Mouse (Mus musculus) urinary bladder, postnatal 25 days (tissue): ENCODE results near the gene Bmp8a.
A peak's percentile ranks its signal among the peaks of the same experiment; 100 is the strongest.
"Not testable (repeated sequence)": the region's sequence is repeated elsewhere in the genome, so short reads cannot be mapped to it uniquely, and the experiment has no call there.

ENCODE experiments used
- DNase-seq: peaks from one replicate; pipeline ENCODE4 v3.0.0; 2022; ENCODE audit warnings: low spot score

Bmp8a gene

GRCm38 (mm10) chr4:123342642-123343470, at the start of gene Bmp8a:
TSS of gene Bmp8a (minus strand) at chr4:123343252.
- peak; percentile 73 for DNase-seq

- no peak for DNase-seq
These were observed 49.1 kb upstream of the Bmp8a start for GRCm38 (mm10) chr4:123392187-123392586.

DNA sequence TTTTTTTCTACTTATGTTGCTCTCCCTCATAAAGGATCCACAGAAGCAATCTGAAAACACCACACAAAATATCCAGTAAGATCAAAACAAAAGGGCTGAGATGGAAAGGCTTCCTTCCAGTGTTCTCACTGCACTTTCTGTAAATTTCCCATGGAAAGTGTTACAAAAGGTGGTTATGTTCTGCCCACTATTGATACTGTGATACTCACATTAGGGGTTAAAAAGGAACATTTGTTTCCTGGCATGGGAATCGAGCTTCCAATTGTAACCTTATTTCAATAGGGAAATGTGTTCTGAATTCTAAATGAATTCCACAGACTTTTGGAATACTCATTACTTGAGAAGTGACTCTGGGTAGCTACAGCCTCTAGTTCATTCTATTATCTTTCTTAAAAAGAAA, 42.0 kb upstream of the Bmp8a start:
- DNase-seq = no peak

DNA sequence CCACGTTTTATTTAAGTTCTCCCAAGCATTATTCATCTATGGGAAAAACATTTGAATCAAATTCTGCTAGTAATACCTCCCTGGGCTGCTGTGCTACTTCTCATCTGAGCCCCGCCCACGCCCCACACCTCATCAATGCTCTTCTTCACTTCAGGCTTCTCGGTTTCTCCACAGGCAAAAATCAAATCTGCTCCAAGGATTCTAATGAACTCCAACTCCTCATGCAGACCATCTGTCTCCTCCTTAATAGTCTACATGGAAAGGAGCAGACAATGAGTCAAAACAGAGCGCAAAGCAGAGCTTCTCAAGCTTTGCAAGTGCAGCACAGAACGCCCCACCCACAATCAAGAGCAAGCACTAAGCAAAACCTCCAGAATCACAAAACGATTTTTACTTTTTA, 40.1 kb upstream of the Bmp8a start:
- no peak for DNase-seq

DNA sequence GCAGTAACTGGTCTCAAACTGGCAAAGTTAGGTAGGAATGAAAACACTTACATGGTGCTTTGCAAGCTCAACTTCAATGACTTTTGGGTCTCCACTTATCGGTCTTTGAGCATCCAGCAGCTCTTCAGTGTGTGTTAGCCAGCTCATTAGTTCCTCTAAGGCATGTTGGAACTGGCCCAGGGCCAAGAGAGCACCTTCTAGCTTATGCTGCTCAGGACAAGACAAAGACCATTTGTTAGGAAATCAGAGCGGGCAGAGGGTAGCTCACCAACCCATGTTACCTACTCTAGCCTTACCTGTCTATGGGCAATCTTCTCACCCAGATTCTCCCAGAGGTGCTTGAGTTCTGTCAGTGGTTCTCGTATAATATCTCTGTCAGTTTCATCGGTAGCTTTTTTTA, 39.0 kb upstream of the Bmp8a start:
- DNase-seq = no peak

GRCm38 (mm10) chr4:123381598-123381997, 38.5 kb upstream of the Bmp8a start:
- DNase-seq = no peak

DNA sequence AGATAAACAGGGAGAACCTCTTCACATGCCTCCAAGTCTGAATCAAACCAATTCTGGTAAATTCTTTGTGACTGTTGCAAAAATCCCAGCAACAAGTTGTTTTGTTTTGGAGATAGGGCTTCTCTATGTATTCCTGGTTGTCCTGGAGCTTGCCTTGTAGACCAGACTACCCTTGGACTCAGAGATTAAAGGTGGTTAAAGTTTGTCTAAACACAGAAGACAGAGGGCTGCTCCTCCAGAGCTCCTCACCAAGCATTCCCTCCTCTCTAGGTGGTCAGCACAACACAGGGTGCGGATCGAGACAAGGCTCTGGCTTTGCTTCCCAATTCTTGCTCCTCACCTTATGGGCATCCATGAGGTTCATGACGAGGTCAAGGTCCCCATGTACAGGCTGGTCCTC, 33.0 kb upstream of the Bmp8a start:
- DNase-seq = no peak

- DNase-seq = no peak
These were observed 31.4 kb upstream of the Bmp8a start for GRCm38 (mm10) chr4:123374316-123375008.

DNA sequence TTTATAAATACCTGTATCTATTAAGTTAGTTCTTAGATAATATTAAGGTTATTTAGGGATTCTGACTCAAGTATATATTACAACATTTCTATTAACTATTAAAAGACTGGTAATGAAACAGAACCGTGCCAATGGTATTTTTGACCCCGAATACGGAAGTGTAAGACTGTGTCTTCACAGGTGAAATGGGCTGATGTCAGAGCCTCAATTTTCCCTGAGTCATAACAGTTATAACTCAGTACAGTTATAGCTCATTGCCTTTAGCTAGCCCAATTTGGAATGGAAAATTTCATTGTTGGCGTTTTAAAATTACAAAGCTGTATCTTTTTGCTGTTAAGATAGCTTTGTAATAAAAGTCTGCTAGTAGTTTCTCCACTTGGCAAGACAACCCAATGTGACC, 20.5 kb upstream of the Bmp8a start:
- DNase-seq = no peak

- no peak for DNase-seq
These were observed 17.7 kb upstream of the Bmp8a start for GRCm38 (mm10) chr4:123360771-123361170.

GRCm38 (mm10) chr4:123358613-123359012, 15.6 kb upstream of the Bmp8a start:
- no peak for DNase-seq

GRCm38 (mm10) chr4:123355941-123356340, 12.9 kb upstream of the Bmp8a start:
- no peak for DNase-seq

DNA sequence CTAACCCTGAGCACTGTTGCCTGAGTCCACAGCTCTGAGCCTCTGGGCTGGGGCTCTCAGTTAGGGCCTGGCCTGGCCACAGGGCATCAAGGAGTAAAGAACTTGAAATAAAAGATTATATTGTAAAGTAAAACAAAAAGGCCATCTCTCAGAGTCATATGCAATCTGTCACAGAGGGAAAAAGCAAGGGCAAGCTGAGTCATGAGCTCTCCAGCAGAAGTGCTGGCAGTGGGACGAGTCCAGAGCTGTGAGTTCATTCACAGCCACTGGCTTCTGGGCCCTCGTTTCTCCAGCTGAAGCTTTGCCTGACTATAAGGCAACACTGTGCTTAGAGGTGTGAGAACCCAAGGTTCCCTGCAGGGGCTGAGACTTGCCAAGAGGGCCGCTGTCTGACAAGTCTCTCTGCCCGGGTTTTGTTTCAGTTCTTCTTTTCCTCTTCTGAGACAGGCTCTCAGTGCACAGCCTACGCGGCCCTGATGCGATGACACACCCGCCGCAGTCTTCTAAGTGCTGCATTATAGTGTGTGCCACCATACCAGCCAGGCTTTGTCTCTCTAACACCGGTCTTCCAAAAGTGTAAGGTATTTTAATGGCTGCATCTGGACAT, 10.3 kb upstream of the Bmp8a start:
- DNase-seq = no peak

DNA sequence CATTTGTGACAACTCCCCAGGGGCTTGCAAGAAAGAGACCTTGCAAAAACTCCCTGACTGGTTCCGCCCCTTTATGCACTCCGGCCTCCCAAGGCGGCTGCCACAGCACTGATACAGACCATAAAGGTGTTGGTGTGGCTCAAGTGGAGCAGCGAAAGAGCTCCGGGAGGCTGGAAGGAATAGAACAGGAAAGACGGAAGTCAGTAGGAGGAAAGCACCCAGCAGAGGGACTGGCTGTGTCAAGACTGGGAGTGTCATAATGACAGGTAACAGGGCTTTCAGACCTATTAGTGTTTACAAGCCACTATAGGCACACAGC, 378 bp upstream of the Bmp8a start:
- no peak for DNase-seq

DNA sequence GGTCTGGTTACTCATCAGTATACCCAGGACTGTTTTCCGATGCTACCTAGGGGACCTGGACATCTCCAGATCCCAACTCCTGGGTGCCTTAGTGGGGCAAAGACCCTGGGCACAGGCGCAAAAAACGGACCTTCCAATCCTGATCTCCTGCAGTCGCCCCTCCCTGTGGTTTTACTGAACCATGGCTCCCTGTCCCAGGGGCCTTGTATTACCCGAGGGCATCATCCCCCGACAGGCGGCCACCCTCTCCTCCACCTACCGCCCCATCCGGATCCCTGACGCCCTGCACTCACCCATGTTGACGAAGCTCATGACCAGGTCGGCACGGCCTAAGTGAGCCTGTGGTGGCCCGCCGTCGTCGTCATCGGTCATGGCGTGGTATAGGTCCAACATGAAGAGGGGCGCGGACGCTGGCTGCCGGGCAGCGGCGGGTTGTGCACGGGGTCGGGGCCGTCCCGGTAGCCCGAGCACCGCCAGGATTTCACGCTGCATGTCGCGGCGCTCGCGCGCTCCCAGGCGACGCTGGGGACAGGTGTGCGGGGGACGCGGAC, 886 bp downstream of the Bmp8a start:
- DNase-seq = peak; percentile 11

DNA sequence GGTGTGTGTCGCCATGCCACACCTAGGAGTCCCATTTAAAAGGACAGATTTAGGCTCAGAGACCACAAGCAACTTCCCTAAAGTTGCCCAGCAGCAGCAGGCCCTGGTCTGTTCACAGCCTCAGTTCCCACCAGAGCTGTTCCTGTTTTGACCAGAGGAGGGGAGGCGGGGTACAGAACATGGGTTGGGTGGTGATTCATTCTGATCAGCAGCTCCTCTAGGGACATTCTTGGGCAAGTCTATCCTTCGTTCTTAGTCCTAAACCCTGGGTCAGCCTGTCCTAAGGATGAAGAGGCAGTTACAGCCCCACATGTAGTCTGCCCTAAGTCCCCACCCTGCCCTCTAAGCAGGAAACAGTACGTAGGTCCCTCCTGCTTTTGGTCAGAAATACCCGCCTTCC, 2.8 kb downstream of the Bmp8a start:
- DNase-seq = no peak

DNA sequence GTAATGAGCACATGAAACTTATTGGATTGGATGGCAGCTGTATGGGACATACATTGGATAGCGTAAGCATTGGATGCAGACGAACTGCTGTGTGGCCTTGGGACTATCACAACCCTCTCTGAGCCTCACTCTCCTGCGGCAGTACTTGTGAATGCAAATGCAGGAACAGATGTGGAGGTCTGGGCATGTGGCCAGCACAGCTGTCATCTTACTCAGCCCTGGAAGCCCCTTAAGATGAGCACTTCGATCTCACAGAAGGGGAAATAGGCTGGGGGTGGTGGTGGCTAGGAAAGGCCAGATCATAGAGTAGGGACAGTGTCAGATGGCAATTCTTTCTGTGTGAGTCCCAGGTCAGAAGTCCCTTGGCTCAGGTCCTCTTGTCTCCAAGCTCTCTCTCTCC, 5.4 kb downstream of the Bmp8a start:
- no peak for DNase-seq

GRCm38 (mm10) chr4:123335796-123336585, 7.1 kb downstream of the Bmp8a start:
- DNase-seq = no peak

DNA sequence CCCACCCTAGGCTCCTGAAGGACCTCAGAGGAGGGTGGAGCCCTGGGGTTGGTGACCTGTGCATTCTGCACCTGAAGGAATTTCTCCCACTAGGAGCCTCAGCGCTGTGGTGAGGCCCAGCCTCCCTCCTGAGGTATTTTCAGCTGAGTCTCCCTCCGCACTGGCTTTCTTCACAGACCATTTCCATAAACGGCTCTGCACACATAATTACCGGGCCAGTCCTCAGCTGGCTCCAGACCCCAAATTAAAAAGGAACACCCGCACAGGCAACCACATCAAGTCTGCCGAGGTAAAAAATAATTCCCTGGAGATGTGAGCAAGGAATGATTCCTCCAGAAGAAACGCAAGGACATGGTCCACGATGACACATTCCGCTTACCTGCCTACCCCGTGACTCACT, 7.8 kb downstream of the Bmp8a start:
- DNase-seq = not testable (repeated sequence)

GRCm38 (mm10) chr4:123334177-123334576, 8.9 kb downstream of the Bmp8a start:
- no peak for DNase-seq

DNA sequence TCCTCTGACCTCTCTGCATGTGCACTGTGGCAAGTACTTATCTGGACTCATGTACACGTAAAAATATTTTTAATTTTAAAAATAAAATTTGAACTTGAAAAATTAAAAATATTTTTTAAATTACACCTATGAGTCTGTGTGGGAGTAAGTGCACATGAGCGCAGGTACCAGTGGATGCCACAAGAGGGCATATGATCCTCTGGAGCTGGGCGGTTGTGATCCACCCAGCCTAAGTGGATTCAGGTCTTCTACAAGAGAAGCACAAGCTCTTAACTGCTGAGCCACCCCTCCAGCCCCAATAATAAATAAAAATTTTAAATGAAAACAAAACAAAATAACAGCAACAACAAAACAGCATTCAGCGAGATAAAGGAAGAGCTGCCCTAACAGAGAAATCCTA, 9.9 kb downstream of the Bmp8a start:
- DNase-seq = no peak

DNA sequence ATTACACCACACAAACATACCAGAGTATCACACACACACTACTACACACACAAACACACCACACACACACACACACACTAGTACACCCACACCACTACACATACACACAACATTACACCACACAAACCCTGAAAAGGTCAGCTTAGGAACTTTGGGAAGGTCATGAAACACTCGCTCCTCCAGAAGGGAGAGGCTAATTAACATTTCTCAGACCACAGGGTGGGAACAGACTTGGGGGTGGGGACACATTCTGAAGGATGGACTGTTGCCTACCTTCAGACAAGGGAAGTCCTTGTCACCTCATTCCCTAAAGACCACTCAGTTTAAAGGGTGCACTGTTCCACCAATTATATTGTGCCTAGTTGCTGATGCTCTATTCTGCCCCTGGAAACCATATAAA, 11.1 kb downstream of the Bmp8a start:
- not testable (repeated sequence) for DNase-seq
